Comparison of ENCODE assay signal across 9 mouse cellular contexts in the genomic region with DNA sequence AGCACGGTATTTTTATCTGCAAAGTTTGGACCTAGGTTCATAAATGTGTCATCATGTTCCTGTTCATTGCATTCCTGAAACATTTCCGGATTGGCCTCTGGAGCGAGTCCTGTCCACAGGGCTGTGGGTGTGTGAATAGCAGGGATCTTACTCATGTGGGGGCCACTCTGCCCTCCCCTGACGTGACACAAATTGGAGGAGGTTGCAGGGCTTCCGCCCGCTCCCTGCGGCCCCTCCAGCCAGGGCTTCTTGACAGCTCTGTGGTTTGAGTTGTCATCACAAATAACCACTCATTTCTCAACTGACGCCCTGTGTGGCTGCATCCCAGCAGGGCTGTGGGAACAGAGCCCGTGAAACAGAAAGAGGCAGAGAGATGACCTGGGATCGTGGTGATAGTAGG.
DNase-seq lines count a peak whose midpoint lies in the region; ATAC-seq and TF ChIP-seq lines count a peak whose summit lies in the region.
"Had no signal": no experiment of that assay in that cellular context is flagged by ENCODE, and none has a peak within 500 bp of the region (broad histone marks: within the 10 kb centered on the region; RNA-seq: fewer than 3 reads in every experiment).

No protein-coding gene starts in this region.

- no peaks in the 10 kb centered on the region for H3K36me3 ChIP-seq in heart, embryonic 14.5 days (ENCODE audit: control insufficient read depth, insufficient read depth, low read length)
- H3K36me3 ChIP-seq in liver, embryonic 14.5 days (replicated peaks; ENCODE audit: control insufficient read depth, insufficient read depth, low read depth), result no peaks in the 10 kb centered on the region
- H3K36me3 ChIP-seq: embryonic facial prominence, embryonic 12.5 days had no signal

- 47% methylated on average over 10 of the region's 10 CpGs for WGBS in heart, embryonic 14.5 days
- 18% methylated on average over 10 of the region's 10 CpGs for WGBS in liver, embryonic 14.5 days (ENCODE audit: insufficient replicate concordance)

- no peak for TF ChIP-seq EP300 in liver, embryonic 14.5 days (IDR thresholded peaks at IDR 0.05; ENCODE audit: low read depth)

- peaks cover 6 to 14% of the 10 kb centered on the region in 2 experiments; a peak in 3 of 4 replicates for H3K4me1 ChIP-seq in heart, embryonic 14.5 days (ENCODE audit: control insufficient read depth in 2 of 2, insufficient read depth in 2 of 2, low read length in 2 of 2)
- H3K4me1 ChIP-seq in liver, embryonic 14.5 days (replicated peaks; ENCODE audit: control insufficient read depth in 2 of 2, insufficient read depth in 2 of 2, low read length in 1 of 2), result peaks cover 0 to 2% of the 10 kb centered on the region in 2 experiments; a peak in 2 of 4 replicates
- H3K4me1 ChIP-seq: embryonic facial prominence, embryonic 12.5 days had no signal

- H3K4me3 ChIP-seq in heart, embryonic 14.5 days (ENCODE audit: control insufficient read depth in 1 of 2, insufficient read depth in 1 of 2, low read depth in 1 of 2, low read length in 2 of 2), result no peak overlapping the region
- no peak overlapping the region for H3K4me3 ChIP-seq in liver, embryonic 14.5 days (ENCODE audit: insufficient read depth in 1 of 2, low read depth in 2 of 2, low read length in 2 of 2)
- H3K4me3 ChIP-seq: embryonic facial prominence, embryonic 12.5 days had no signal

- TF ChIP-seq CTCF in liver, embryonic 14.5 days (IDR thresholded peaks at IDR 0.05; ENCODE audit: low read depth), result no peak

- no peak overlapping the region for H3K27ac ChIP-seq in heart, embryonic 14.5 days (replicated peaks in 1 of 2; ENCODE audit: control insufficient read depth in 1 of 2, insufficient read depth in 1 of 2, low read depth in 2 of 2, low read length in 2 of 2)
- H3K27ac ChIP-seq in liver, embryonic 14.5 days, result no peak overlapping the region
- H3K27ac ChIP-seq: embryonic facial prominence, embryonic 12.5 days had no signal

- H3K27me3 ChIP-seq in heart, embryonic 14.5 days (ENCODE audit: control insufficient read depth, insufficient read depth, low read length), result no peaks in the 10 kb centered on the region
- H3K27me3 ChIP-seq in liver, embryonic 14.5 days (ENCODE audit: control insufficient read depth, insufficient read depth, low read length), result no peaks in the 10 kb centered on the region
- H3K27me3 ChIP-seq: embryonic facial prominence, embryonic 12.5 days had no signal

- 0 out of 2 replicates have a peak, but pooled peaks have one; percentile 59 for ATAC-seq in heart, embryonic 14.5 days (ENCODE audit: insufficient number of reproducible peaks, insufficient read depth, low FRiP score, low read depth)
- no peak for ATAC-seq in liver, embryonic 14.5 days (ENCODE audit: insufficient read depth)

- no peak overlapping the region for H3K9ac ChIP-seq in heart, embryonic 14.5 days (ENCODE audit: low read length)
- no peak overlapping the region for H3K9ac ChIP-seq in liver, embryonic 14.5 days (replicated peaks)
- H3K9ac ChIP-seq: embryonic facial prominence, embryonic 12.5 days had no signal

- peak; percentile 29 for DNase-seq in gastrocnemius, adult 18-20 months (ENCODE audit: low spot score)
- DNase-seq in gastrocnemius, adult 8-10 months (ENCODE audit: low spot score in 2 of 2), result no peak
- DNase-seq in 3134 (ENCODE audit: extremely low read depth, insufficient read length, low spot score), result peak; percentile 77
- DNase-seq in liver, embryonic 14.5 days (ENCODE audit: low read depth in 3 of 3, low spot score in 3 of 3), result peak in 2 of 3 experiments; percentile 7 to 9
- DNase-seq in layer of hippocampus, adult 11-12 months (ENCODE audit: low spot score), result no peak
- DNase-seq in right cerebral cortex, postnatal 14 days, result no peak
- DNase-seq in thymus, postnatal 0 days (ENCODE audit: low spot score), result no peak

- H3K4me2 ChIP-seq in heart, embryonic 14.5 days (ENCODE audit: low read length), result no peak overlapping the region
- no peak overlapping the region for H3K4me2 ChIP-seq in liver, embryonic 14.5 days (ENCODE audit: low read depth)
- H3K4me2 ChIP-seq: embryonic facial prominence, embryonic 12.5 days had no signal

- H3K9me3 ChIP-seq in heart, embryonic 14.5 days (ENCODE audit: control insufficient read depth, low read length), result no peaks in the 10 kb centered on the region
- H3K9me3 ChIP-seq in liver, embryonic 14.5 days (ENCODE audit: control insufficient read depth, low read length), result no peaks in the 10 kb centered on the region
- H3K9me3 ChIP-seq: embryonic facial prominence, embryonic 12.5 days had no signal

Comparison
In these comparisons a context has a peak if more than half of its experiments do, and no peak if none do; other contexts are left out.
1. DNase-seq: peak in gastrocnemius, adult 18-20 months (single experiment), 3134 (single experiment) and liver, embryonic 14.5 days (2 of 3); none in gastrocnemius, adult 8-10 months (0 of 2), layer of hippocampus, adult 11-12 months (single experiment), right cerebral cortex, postnatal 14 days (single experiment) and thymus, postnatal 0 days (single experiment).